Mouse (Mus musculus) forebrain, embryonic 15.5 days (tissue): Measurements from ENCODE around the gene Hells. TPM values are rescaled to one million over a fixed set of nuclear protein-coding genes. Genes with fewer than 3 reads are reported as not detected.

Experiments used
- ATAC-seq: fragments of 200-750 bp; cut with Nextera tagmentation; replicated peaks from 2 replicates; pipeline ENCODE4 v1.8.0; 2017; ENCODE audit warnings: mild to moderate bottlenecking, moderate TSS enrichment, moderate library complexity
- H3K27ac ChIP-seq: fragments of 300-500 bp; sonication (generic); replicated peaks from 2 replicates; pipeline ENCODE4 v1.5.1; 2015; ENCODE audit warnings: mild to moderate bottlenecking, inconsistent platforms
- H3K27me3 ChIP-seq: fragments of 300-500 bp; sonication (generic); 2 replicates; pipeline ENCODE4 v1.6.1; 2015; ENCODE audit warnings: inconsistent platforms
- H3K36me3 ChIP-seq: fragments of 300-500 bp; sonication (generic); 2 replicates; pipeline ENCODE4 v1.6.1; 2015; ENCODE audit warnings: mild to moderate bottlenecking, inconsistent platforms
- H3K4me1 ChIP-seq: fragments of 300-500 bp; sonication (generic); 2 replicates; pipeline ENCODE4 v1.6.1; 2015; ENCODE audit warnings: inconsistent platforms
- H3K4me2 ChIP-seq: fragments of 300-500 bp; sonication (generic); replicated peaks from 2 replicates; pipeline ENCODE4 v1.6.1; 2015; ENCODE audit warnings: mild to moderate bottlenecking, inconsistent platforms
- H3K4me3 ChIP-seq: fragments of 300-500 bp; sonication (generic); 2 replicates; pipeline ENCODE4 v1.5.1; 2015; ENCODE audit warnings: mild to moderate bottlenecking, inconsistent platforms
- H3K9ac ChIP-seq: fragments of 300-500 bp; sonication (generic); replicated peaks from 2 replicates; pipeline ENCODE4 v1.6.1; 2015; ENCODE audit warnings: mild to moderate bottlenecking, inconsistent platforms
- H3K9me3 ChIP-seq: fragments of 300-500 bp; sonication (generic); 2 replicates; pipeline ENCODE4 v1.6.1; 2016; ENCODE audit warnings: inconsistent platforms
- WGBS: fragments of 180-500 bp; shearing (Covaris S2); methylation state at CpG from one replicate; pipeline ENCODE4 v1.1.7; 2015; ENCODE audit warnings: mixed read lengths; 5-methylcytosine and 5-hydroxymethylcytosine counted together
- polyA plus RNA-seq: library from polyadenylated mRNA; unstranded; fragments of >200 nt; fragmentation: Nextera tagmentation; extraction: Ambion mirVana; gene quantifications from 2 replicates; pipeline ENCODE4 v1.2.1, GENCODE M21; 2015

Hells gene
- polyA plus RNA-seq, result 20.8 and 22.4 TPM in 2 replicates

- Histone ChIP-seq H3K4me1 (peaks cover 16% of the 10 kb centered on the region), H3K27ac (0 out of 2 replicates have a peak within 1 kb of the TSS, but pooled peaks have one; percentile 47), H3K27me3 (no peaks in the 10 kb centered on the region), H3K4me3 (peak within 1 kb of the TSS; percentile 84), H3K4me2 (peak within 1 kb of the TSS; percentile 97), H3K9me3 (no peaks in the 10 kb centered on the region), H3K9ac (peak within 1 kb of the TSS; percentile 83), H3K36me3 (0 out of 2 replicates have a peak, but pooled peaks cover 1% of the 10 kb centered on the region)
- ATAC-seq, result peak; percentile 93
- WGBS, result under 1% methylated on average over 76 of the region's 76 CpGs
Measured at GRCm38 (mm10) chr19:38930788-38931565, at the start of gene Hells. TSS of gene Hells (plus strand) at chr19:38930915.

GRCm38 (mm10) chr19:38901146-38902135 is 29.3 kb upstream of the Hells start:
- ATAC-seq, result peak; percentile 91
- no peak overlapping the region for H3K27ac ChIP-seq
- no peaks in the 10 kb centered on the region for H3K9me3 ChIP-seq
- H3K4me1 ChIP-seq, result 0 out of 2 replicates have a peak, but pooled peaks cover 2% of the 10 kb centered on the region
- H3K4me2 ChIP-seq, result no peak overlapping the region
- 53% methylated on average over 12 of the region's 12 CpGs for WGBS
- H3K9ac ChIP-seq, result no peak overlapping the region
- no peak overlapping the region for H3K4me3 ChIP-seq
- H3K27me3 ChIP-seq, result no peaks in the 10 kb centered on the region
- peaks cover 3% of the 10 kb centered on the region for H3K36me3 ChIP-seq

GRCm38 (mm10) chr19:38902501-38902900 is 28.2 kb upstream of the Hells start:
- Histone ChIP-seq H3K4me2 (no peak overlapping the region), H3K36me3 (peaks cover 3% of the 10 kb centered on the region), H3K9ac (no peak overlapping the region), H3K4me3 (no peak overlapping the region), H3K27me3 (no peaks in the 10 kb centered on the region), H3K9me3 (no peaks in the 10 kb centered on the region), H3K4me1 (0 out of 2 replicates have a peak, but pooled peaks cover 2% of the 10 kb centered on the region), H3K27ac (no peak overlapping the region)
- WGBS, result 90% methylated on average over 5 of the region's 5 CpGs
- ATAC-seq, result no peak

- Histone ChIP-seq H3K9ac (no peak overlapping the region), H3K4me3 (no peak overlapping the region), H3K36me3 (peaks cover 15% of the 10 kb centered on the region), H3K4me1 (no peaks in the 10 kb centered on the region), H3K4me2 (no peak overlapping the region), H3K9me3 (no peaks in the 10 kb centered on the region), H3K27ac (no peak overlapping the region), H3K27me3 (no peaks in the 10 kb centered on the region)
- 93% methylated on average over 9 of the region's 9 CpGs for whole genome bisulfite sequencing
- ATAC-seq, result no peak
Measured at GRCm38 (mm10) chr19:38913786-38914185, 16.9 kb upstream of the Hells start.

- Histone ChIP-seq H3K27ac (no peak overlapping the region), H3K4me2 (no peak overlapping the region), H3K27me3 (no peaks in the 10 kb centered on the region), H3K4me1 (no peaks in the 10 kb centered on the region), H3K9ac (no peak overlapping the region), H3K9me3 (no peaks in the 10 kb centered on the region), H3K36me3 (peaks cover 18% of the 10 kb centered on the region), H3K4me3 (no peak overlapping the region)
- no peak for ATAC-seq
- WGBS, result 93% methylated on average over 15 of the region's 15 CpGs
Measured at GRCm38 (mm10) chr19:38914926-38915325, 15.8 kb upstream of the Hells start.

GRCm38 (mm10) chr19:38915677-38916076 is 15.0 kb upstream of the Hells start:
- Histone ChIP-seq H3K4me2 (no peak overlapping the region), H3K36me3 (peaks cover 21% of the 10 kb centered on the region), H3K9ac (no peak overlapping the region), H3K27ac (no peak overlapping the region), H3K4me3 (no peak overlapping the region), H3K4me1 (no peaks in the 10 kb centered on the region), H3K27me3 (no peaks in the 10 kb centered on the region), H3K9me3 (no peaks in the 10 kb centered on the region)
- 43% methylated on average over 3 of the region's 3 CpGs for WGBS
- ATAC-seq, result no peak

- H3K9ac ChIP-seq, result no peak overlapping the region
- peaks cover 16% of the 10 kb centered on the region for H3K4me1 ChIP-seq
- no peaks in the 10 kb centered on the region for H3K36me3 ChIP-seq
- H3K27ac ChIP-seq, result no peak overlapping the region
- no peak overlapping the region for H3K4me2 ChIP-seq
- no peaks in the 10 kb centered on the region for H3K9me3 ChIP-seq
- H3K27me3 ChIP-seq, result no peaks in the 10 kb centered on the region
- H3K4me3 ChIP-seq, result no peak overlapping the region
- ATAC-seq, result no peak
- 88% methylated on average over 10 of the region's 11 CpGs for WGBS
Measured at GRCm38 (mm10) chr19:38928481-38929158, 2.1 kb upstream of the Hells start.

GRCm38 (mm10) chr19:38929471-38930251 is 1.1 kb upstream of the Hells start:
- Histone ChIP-seq H3K4me1 (peaks cover 16% of the 10 kb centered on the region), H3K27me3 (no peaks in the 10 kb centered on the region), H3K9ac (peak overlapping the region; percentile 83), H3K9me3 (no peaks in the 10 kb centered on the region), H3K4me3 (peak overlapping the region; percentile 84), H3K4me2 (peak overlapping the region; percentile 97), H3K27ac (no peak overlapping the region), H3K36me3 (no peaks in the 10 kb centered on the region)
- ATAC-seq, result no peak
- WGBS, result 71% methylated on average over 13 of the region's 13 CpGs

- peak overlapping the region; percentile 84 for H3K4me3 ChIP-seq
Measured at GRCm38 (mm10) chr19:38930252-38930787, 395 bp upstream of the Hells start.

GRCm38 (mm10) chr19:38931566-38931890 is 813 bp downstream of the Hells start:
- no peak overlapping the region for H3K27ac ChIP-seq
- H3K27me3 ChIP-seq, result no peaks in the 10 kb centered on the region
- H3K9ac ChIP-seq, result peak overlapping the region; percentile 83
- peaks cover 16% of the 10 kb centered on the region for H3K4me1 ChIP-seq
- H3K4me3 ChIP-seq, result peak overlapping the region; percentile 84
- H3K9me3 ChIP-seq, result no peaks in the 10 kb centered on the region
- H3K4me2 ChIP-seq, result peak overlapping the region; percentile 97
- WGBS, result under 1% methylated on average over 6 of the region's 6 CpGs
- H3K36me3 ChIP-seq, result 0 out of 2 replicates have a peak, but pooled peaks cover 2% of the 10 kb centered on the region
- ATAC-seq, result no peak

More at GRCm38 (mm10) chr19:38930252-38930787, 395 bp upstream of the Hells start:
- Histone ChIP-seq H3K27ac (0 out of 2 replicates have a peak overlapping the region, but pooled peaks have one; percentile 39), H3K4me2 (peak overlapping the region; percentile 97), H3K27me3 (no peaks in the 10 kb centered on the region), H3K4me1 (peaks cover 16% of the 10 kb centered on the region), H3K36me3 (no peaks in the 10 kb centered on the region), H3K9ac (peak overlapping the region; percentile 83), H3K9me3 (no peaks in the 10 kb centered on the region)
- ATAC-seq, result peak; percentile 60
- 1% methylated on average over 23 of the region's 23 CpGs for WGBS
